Mouse (Mus musculus) erythroblast, embryonic 14.5 days (primary cell): ENCODE measurements around the gene Ptf1a.

ENCODE experiments used
- GATA1 ChIP-seq: IDR thresholded peaks from 2 replicates; pipeline ENCODE4 v1.6.1; 2012; ENCODE audit warnings: low read length, inconsistent platforms, mixed read lengths
- TAL1 ChIP-seq: IDR thresholded peaks from 3 replicates; pipeline ENCODE4 v1.6.1; 2012; ENCODE audit warnings: low read length, inconsistent platforms, mixed read lengths

GRCm38 (mm10) chr2:19448042-19448700, 2.7 kb downstream of the Ptf1a start:
- TF ChIP-seq TAL1 (no peak), GATA1 (no peak)
